Mouse (Mus musculus) heart, postnatal 4 days (tissue): ENCODE measurements around the gene Ankrd13d. TPM values are rescaled to one million over a fixed set of nuclear protein-coding genes. Genes with fewer than 3 reads are reported as not detected.
A peak's percentile ranks its signal among the peaks of the same experiment; 100 is the strongest.

Experiments used
- DNase-seq: peaks from one replicate; pipeline ENCODE4 v3.0.0; 2021
- microRNA-seq, 2 experiments: library from miRNA; unstranded; fragments of <30 nt; microRNA quantifications; one replicate each; pipeline ENCODE4 v1.2.0; 2021 to 2022
- total RNA-seq, 2 experiments: library from RNA; stranded (reverse); gene quantifications; 2 replicates each; pipeline ENCODE4 v1.2.3; 2021

The Ankrd13d gene
- total RNA-seq, 2 experiments from 2014 or later = 1.1 to 1.3 TPM

GRCm38 (mm10) chr19:4220957-4221743 lies 61.8 kb downstream of the Ankrd13d start:
- DNase-seq = peak; percentile 43

GRCm38 (mm10) chr19:4220416-4220815 lies 62.5 kb downstream of the Ankrd13d start:
- peak; percentile 44 for DNase-seq

Small RNA genes lying within 50 kb of the gene (microRNA-seq; reads per million reads assigned to microRNA genes)
- gene Mir6985 = 0.20 to 0.35 reads per million in 2 experiments

Other genes starting within 250 kb of the Ankrd13d start
- gene Gstp1, start 245.2 kb downstream of the Ankrd13d start, total RNA-seq = 100 to 1,000 TPM; 219 to 261 TPM
- 10 to 100 TPM; 69.7 to 73.5 TPM for gene Gstp2, start 237.1 kb downstream of the Ankrd13d start, total RNA-seq
- not detected for gene Gstp3, start 223.6 kb downstream of the Ankrd13d start, total RNA-seq
- not detected for gene Cabp2, start 201.6 kb downstream of the Ankrd13d start, total RNA-seq
- 10 to 100 TPM; 22.4 to 23.6 TPM for gene Cdk2ap2, start 186.0 kb downstream of the Ankrd13d start, total RNA-seq
- gene Pitpnm1, start 183.1 kb downstream of the Ankrd13d start, total RNA-seq = 10 to 100 TPM; 41.8 to 42.9 TPM
- 10 to 100 TPM; 54.6 to 55.7 TPM for gene Aip, start 157.3 kb downstream of the Ankrd13d start, total RNA-seq
- under 1 TPM in 1 of 2 experiments, not detected in 1; 0.07 TPM for gene Gpr152, start 143.3 kb downstream of the Ankrd13d start, total RNA-seq
- under 1 TPM in 1 of 2 experiments, not detected in 1; 0.18 TPM for gene Cabp4, start 139.1 kb downstream of the Ankrd13d start, total RNA-seq
- gene Coro1b, start 134.5 kb downstream of the Ankrd13d start, total RNA-seq = 10 to 100 TPM; 74.6 to 74.8 TPM
- 1 to 10 TPM; 2.0 to 2.2 TPM for gene Ptprcap, start 129.5 kb downstream of the Ankrd13d start, total RNA-seq
- gene Rps6kb2, start 119.8 kb downstream of the Ankrd13d start, total RNA-seq = 10 to 100 TPM; 26.0 to 26.3 TPM
- gene Carns1, start 107.7 kb downstream of the Ankrd13d start, total RNA-seq = 10 to 100 TPM; 46.7 to 49.0 TPM
- 1 to 10 TPM; 2.0 to 2.1 TPM for gene Tbc1d10c, start 91.9 kb downstream of the Ankrd13d start, total RNA-seq
- 100 to 1,000 TPM; 481 to 484 TPM for gene Ppp1ca, start 91.1 kb downstream of the Ankrd13d start, total RNA-seq
- 1 to 10 TPM; 8.3 to 8.4 TPM for gene Rad9a, start 81.5 kb downstream of the Ankrd13d start, total RNA-seq
- 1 to 10 TPM; 2.1 to 2.7 TPM for gene Clcf1, start 68.9 kb downstream of the Ankrd13d start, total RNA-seq
- gene AC109138.7, start 68.8 kb downstream of the Ankrd13d start, total RNA-seq = not detected
- gene Pold4, start 51.2 kb downstream of the Ankrd13d start, total RNA-seq = 10 to 100 TPM; 11.0 to 11.2 TPM
- gene Ssh3, start 14.0 kb downstream of the Ankrd13d start, total RNA-seq = 1 to 10 TPM; 8.4 to 9.0 TPM
- gene Grk2, start 23.1 kb upstream of the Ankrd13d start, total RNA-seq = 10 to 100 TPM; 46.2 to 54.0 TPM
- gene Kdm2a, start 115.1 kb upstream of the Ankrd13d start, total RNA-seq = 10 to 100 TPM; 57.1 to 59.1 TPM
- 10 to 100 TPM; 11.4 to 12.1 TPM for gene Rhod, start 156.3 kb upstream of the Ankrd13d start, total RNA-seq
- under 1 TPM; 0.74 to 0.98 TPM for gene Syt12, start 194.3 kb upstream of the Ankrd13d start, total RNA-seq
- gene 2010003K11Rik, start 215.4 kb upstream of the Ankrd13d start, total RNA-seq = not detected
- 1 to 10 TPM; 6.9 to 8.8 TPM for gene Pcx, start 227.3 kb upstream of the Ankrd13d start, total RNA-seq